6 mouse cellular contexts compared by ENCODE assay signal in genomic region chr17:6639486-6639885, GRCm38 (mm10). TPM values are rescaled to one million over a fixed set of nuclear protein-coding genes. Genes with fewer than 3 reads are reported as not detected.
DNase-seq lines count a peak whose midpoint lies in the region; ATAC-seq lines count a peak whose summit lies in the region.
"Not testable (repeated sequence)": the region's sequence is repeated elsewhere in the genome, so short reads cannot be mapped to it uniquely, and the experiment has no call there.
"Had no signal": no experiment of that assay in that cellular context is flagged by ENCODE, and none has a peak within 500 bp of the region (broad histone marks: within the 10 kb centered on the region; RNA-seq: fewer than 3 reads in every experiment).

No protein-coding gene starts in this region.

- H3K4me2 ChIP-seq in embryonic facial prominence, embryonic 12.5 days (replicated peaks); kidney, embryonic 16.5 days (replicated peaks; ENCODE audit: low read depth, low read length); liver, embryonic 12.5 days: not testable (repeated sequence)

- WGBS in embryonic facial prominence, embryonic 12.5 days, result 90% methylated on average over 16 of the region's 21 CpGs
- WGBS in kidney, embryonic 16.5 days, result 95% methylated on average over 15 of the region's 21 CpGs
- 83% methylated on average over 14 of the region's 21 CpGs for WGBS in liver, embryonic 12.5 days (ENCODE audit: insufficient replicate concordance)

- H3K9ac ChIP-seq in embryonic facial prominence, embryonic 12.5 days; kidney, embryonic 16.5 days (replicated peaks; ENCODE audit: low read length); liver, embryonic 12.5 days: not testable (repeated sequence)

- not testable (repeated sequence) for H3K4me3 ChIP-seq in embryonic facial prominence, embryonic 12.5 days; kidney, embryonic 16.5 days (ENCODE audit: low read length); liver, embryonic 12.5 days

- not testable (repeated sequence) for H3K36me3 ChIP-seq in embryonic facial prominence, embryonic 12.5 days; kidney, embryonic 16.5 days (ENCODE audit: insufficient read depth, low read length); liver, embryonic 12.5 days

- ATAC-seq in cerebellum, adult (ENCODE audit: insufficient number of reproducible peaks, low FRiP score, low TSS enrichment), result peak; percentile 49; the same call in 1 of the 2 replicates
- 0 out of 2 replicates have a peak, but pooled peaks have one; percentile 49 for ATAC-seq in embryonic facial prominence, embryonic 12.5 days (ENCODE audit: insufficient number of reproducible peaks, insufficient read depth, low FRiP score, low TSS enrichment)
- ATAC-seq in kidney, embryonic 16.5 days (ENCODE audit: low FRiP score, low TSS enrichment), result 0 out of 2 replicates have a peak, but pooled peaks have one; percentile 32
- ATAC-seq in liver, embryonic 12.5 days, result 0 out of 2 replicates have a peak, but pooled peaks have one; percentile 49

- H3K9me3 ChIP-seq in embryonic facial prominence, embryonic 12.5 days; kidney, embryonic 16.5 days (ENCODE audit: low read length); liver, embryonic 12.5 days (replicated peaks): not testable (repeated sequence)

- not testable (repeated sequence) for H3K27ac ChIP-seq in embryonic facial prominence, embryonic 12.5 days; kidney, embryonic 16.5 days (ENCODE audit: low read length); liver, embryonic 12.5 days

- not testable (repeated sequence) for H3K27me3 ChIP-seq in embryonic facial prominence, embryonic 12.5 days; kidney, embryonic 16.5 days (ENCODE audit: insufficient read depth, low read length); liver, embryonic 12.5 days (replicated peaks)

- not testable (repeated sequence) for H3K4me1 ChIP-seq in embryonic facial prominence, embryonic 12.5 days; kidney, embryonic 16.5 days (ENCODE audit: insufficient read depth, low read length); liver, embryonic 12.5 days

- DNase-seq in heart, adult 11 months, result peak; percentile 66

RNA-seq across cellular contexts. Expression of gene Dynlt1f, which starts 16.2 kb away (rescaled TPM):
- polyA plus RNA-seq in embryonic facial prominence, embryonic 12.5 days (2016; fragmentation: Nextera tagmentation; extraction: Ambion mirVana), result 284 and 298 TPM in 2 replicates
- 211 and 239 TPM in 2 replicates for polyA plus RNA-seq in kidney, embryonic 16.5 days (2015; fragmentation: Nextera tagmentation; extraction: Ambion mirVana)
- 103 and 105 TPM in 2 replicates for polyA plus RNA-seq in liver, embryonic 12.5 days (2016; fragmentation: Nextera tagmentation; extraction: Ambion mirVana)

RNA-seq across cellular contexts. Expression of gene Sytl3, which starts 19.4 kb away (rescaled TPM):
- 0.13 and 0.24 TPM in 2 replicates for polyA plus RNA-seq in embryonic facial prominence, embryonic 12.5 days (2016; fragmentation: Nextera tagmentation; extraction: Ambion mirVana)
- polyA plus RNA-seq in kidney, embryonic 16.5 days (2015; fragmentation: Nextera tagmentation; extraction: Ambion mirVana), result 1.2 and 1.3 TPM in 2 replicates
- not detected in 2 replicates for polyA plus RNA-seq in liver, embryonic 12.5 days (2016; fragmentation: Nextera tagmentation; extraction: Ambion mirVana)
- polyA plus RNA-seq: forebrain, embryonic 11.5 days had no signal

RNA-seq across cellular contexts. Expression of gene Dynlt1c, which starts 38.0 kb away (rescaled TPM):
- 51.4 and 65.5 TPM in 2 replicates for polyA plus RNA-seq in embryonic facial prominence, embryonic 12.5 days (2016; fragmentation: Nextera tagmentation; extraction: Ambion mirVana)
- polyA plus RNA-seq in kidney, embryonic 16.5 days (2015; fragmentation: Nextera tagmentation; extraction: Ambion mirVana), result 38.4 and 47.6 TPM in 2 replicates
- 8.1 and 10.1 TPM in 2 replicates for polyA plus RNA-seq in liver, embryonic 12.5 days (2016; fragmentation: Nextera tagmentation; extraction: Ambion mirVana)
